Mouse (Mus musculus) urinary bladder, adult 2 months (tissue): Measurements from ENCODE around the gene Sohlh1. TPM values are rescaled to one million over a fixed set of nuclear protein-coding genes. Genes with fewer than 3 reads are reported as not detected.

Experiments used
- DNase-seq: peaks from one replicate; pipeline ENCODE4 v3.0.0; 2022; ENCODE audit warnings: low spot score
- polyA plus RNA-seq: library from polyadenylated mRNA; depleted of rRNA; stranded (reverse); fragments of >200 nt; gene quantifications from 2 replicates; pipeline ENCODE4 v1.2.3, GENCODE M21; 2012; rRNA removed

Sohlh1 gene
- polyA plus RNA-seq = 0.04 TPM in 1 of 2 replicates, not detected in the other

DNA sequence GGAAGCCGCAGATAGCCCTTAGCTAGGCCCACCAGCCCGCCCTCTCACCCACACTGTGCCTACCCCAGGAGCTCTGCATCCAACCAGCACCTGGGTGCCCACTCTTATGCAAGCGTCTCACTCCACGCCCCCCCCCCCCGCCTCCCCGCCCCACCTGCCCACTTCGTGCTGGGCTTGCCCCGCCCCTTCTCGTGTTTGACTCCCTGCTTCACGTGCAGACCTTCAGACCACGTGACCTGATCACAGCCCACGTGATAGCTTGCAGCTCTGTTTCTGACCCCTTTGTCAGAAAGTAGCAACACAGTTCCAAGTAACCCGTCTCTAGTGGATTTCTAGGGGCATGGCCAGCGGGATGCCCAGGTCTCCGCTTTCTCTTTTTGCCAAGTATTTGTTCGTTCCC, at the start of gene Sohlh1:
TSS of gene Sohlh1 (minus strand) at position 23 of the 400 bp plus-strand sequence.
- DNase-seq = no peak

DNA sequence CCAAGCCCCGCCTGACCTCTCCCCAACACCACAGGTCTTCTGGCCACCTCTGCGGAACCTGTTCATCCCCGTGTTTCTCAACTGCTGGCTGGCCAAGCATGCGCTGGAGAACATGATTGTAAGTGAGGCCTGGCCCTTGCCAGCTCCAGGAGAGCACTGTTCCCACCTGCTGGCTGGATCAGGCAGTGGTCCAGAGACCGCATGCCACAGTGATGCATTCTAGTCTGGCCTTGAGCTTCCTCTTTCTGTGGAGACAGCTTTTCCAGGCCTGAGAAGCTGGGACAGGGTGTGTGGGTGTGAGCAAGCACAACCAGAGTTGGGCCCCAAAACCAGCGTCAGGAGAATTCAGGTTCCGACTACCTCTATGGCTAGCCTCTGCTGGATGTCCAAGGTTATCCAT, 45.4 kb upstream of the Sohlh1 start:
- DNase-seq = no peak

DNA sequence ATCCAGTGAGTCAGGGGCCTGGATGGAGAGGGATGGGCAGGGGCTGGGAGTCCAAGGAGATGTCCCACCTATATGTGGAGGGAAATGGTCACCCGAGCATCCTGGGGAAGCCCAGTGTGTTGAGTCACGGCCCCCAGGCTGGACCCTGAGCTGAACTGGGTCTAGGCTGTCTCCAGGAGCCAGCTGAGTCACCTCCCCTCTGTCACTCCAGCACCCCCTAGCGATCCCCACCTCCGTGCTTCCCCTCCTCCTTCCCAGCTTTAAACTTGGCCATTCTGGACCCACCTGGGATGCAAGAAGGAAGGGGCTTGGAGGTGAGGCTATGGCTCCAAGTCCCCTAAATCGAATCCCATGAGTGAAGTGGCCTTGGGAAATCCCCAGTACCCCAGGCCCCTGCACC, 41.1 kb upstream of the Sohlh1 start:
- no peak for DNase-seq

- no peak for DNase-seq
These were observed 40.2 kb upstream of the Sohlh1 start for GRCm38 (mm10) chr2:25887226-25887625.

DNA sequence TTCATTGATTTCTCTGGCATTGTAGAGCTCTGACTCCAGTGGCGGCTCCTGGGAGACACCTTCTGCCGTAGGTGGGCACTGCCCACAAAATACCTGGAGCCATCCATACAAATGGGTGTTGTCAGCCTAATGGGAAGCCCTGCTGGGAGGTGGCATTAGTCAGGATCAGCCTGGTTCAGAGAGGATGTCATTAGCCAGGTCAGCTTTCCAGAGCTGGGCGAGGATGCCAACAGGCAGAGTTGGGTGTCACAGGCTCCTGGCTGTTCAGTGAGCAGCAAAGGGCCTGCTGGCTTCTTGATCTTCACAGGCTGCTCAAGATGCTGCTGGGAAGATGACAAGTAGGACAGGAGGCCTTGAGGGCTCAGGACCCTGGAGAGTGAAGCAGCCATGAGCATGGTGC, 37.7 kb upstream of the Sohlh1 start:
- DNase-seq = no peak

- DNase-seq = no peak
These were observed 35.2 kb upstream of the Sohlh1 start for GRCm38 (mm10) chr2:25882276-25882675.

- no peak for DNase-seq
These were observed 32.0 kb upstream of the Sohlh1 start for GRCm38 (mm10) chr2:25879061-25879460.

DNA sequence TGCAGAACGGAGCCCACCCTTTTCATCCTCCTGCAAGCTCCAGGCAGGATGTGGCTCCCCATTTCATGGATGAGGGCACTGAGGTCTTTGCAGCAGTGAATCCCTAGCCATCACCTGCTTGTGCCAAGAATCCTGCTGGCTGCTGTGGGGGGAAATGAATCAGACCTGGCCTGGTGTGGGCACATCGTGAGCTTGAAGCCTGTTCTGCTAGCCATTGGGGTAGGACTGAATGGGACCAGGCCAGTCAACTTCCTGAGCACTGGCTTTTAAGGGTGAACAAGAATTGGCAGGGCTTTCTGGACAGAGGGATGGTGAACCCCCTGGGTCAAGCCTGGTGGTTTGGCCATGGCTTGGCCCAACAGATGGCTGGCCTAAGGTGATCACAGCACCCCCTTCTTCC, 31.5 kb upstream of the Sohlh1 start:
- DNase-seq = no peak

DNA sequence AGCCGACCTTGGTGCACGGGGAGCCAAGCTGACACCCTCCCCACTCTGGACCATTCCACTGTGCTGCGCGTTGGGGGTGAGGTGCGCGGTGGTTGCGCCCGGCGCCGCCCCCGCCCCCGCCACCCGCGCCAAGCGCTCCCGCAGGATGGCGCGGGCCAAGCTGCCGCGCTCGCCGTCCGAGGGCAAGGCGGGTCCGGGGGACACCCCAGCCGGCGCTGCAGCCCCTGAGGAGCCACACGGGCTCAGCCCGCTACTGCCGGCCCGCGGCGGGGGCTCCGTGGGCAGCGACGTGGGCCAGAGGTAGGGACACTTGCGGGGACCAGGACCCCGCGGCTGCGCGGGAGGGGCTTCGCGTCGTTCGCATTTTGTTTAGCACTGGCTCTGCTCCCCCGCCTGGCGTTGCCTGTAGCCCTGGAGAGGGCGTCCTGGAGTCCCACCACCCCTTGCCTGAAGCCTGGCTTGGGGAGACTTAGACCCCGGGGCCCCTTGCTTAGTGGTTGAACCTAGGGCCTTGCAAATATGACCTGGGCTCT, 30.8 kb upstream of the Sohlh1 start:
- no peak for DNase-seq

GRCm38 (mm10) chr2:25877250-25877735, 30.2 kb upstream of the Sohlh1 start:
- DNase-seq = no peak

- no peak for DNase-seq
These were observed 19.6 kb upstream of the Sohlh1 start for GRCm38 (mm10) chr2:25866656-25867055.

DNA sequence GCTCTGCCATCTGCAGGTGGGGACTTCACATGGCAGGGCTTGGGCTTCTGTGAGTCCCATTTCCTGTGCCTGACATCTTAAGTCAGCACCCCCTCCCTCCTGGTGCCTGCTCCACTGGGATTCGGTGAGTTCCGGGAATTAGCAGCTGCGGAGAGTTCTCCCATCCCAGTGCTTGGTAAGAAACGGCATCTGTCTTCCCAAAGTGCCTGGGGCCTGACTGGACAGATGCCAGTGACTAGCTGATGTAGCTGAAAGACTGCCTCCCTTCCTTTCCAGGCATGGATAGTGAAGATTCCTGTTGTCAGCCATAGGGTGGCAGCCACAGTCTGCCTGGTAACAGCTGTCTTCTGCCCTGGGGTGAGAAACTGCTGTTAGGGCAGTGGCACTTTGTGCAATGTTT, 18.4 kb upstream of the Sohlh1 start:
- DNase-seq = no peak

DNA sequence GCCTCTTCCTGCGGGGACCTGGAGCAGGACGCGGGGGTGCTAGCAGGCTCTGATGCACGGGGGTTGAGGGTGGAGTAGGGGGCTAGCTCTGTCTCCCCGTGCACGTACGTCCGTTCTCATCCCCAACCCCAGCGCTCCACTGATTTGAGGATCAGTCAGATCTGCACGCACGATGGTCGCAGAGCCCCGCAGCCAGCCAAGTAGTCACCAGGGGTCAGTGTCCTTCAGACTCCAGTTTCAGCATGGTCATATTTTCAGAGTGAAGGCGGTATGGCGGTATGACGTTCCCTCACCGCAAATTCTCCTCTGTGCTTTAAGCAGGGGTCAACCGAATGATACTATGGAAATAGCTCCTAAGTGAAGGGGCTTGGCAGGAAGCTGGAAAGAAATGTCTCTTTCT, 17.2 kb upstream of the Sohlh1 start:
- DNase-seq = no peak

DNA sequence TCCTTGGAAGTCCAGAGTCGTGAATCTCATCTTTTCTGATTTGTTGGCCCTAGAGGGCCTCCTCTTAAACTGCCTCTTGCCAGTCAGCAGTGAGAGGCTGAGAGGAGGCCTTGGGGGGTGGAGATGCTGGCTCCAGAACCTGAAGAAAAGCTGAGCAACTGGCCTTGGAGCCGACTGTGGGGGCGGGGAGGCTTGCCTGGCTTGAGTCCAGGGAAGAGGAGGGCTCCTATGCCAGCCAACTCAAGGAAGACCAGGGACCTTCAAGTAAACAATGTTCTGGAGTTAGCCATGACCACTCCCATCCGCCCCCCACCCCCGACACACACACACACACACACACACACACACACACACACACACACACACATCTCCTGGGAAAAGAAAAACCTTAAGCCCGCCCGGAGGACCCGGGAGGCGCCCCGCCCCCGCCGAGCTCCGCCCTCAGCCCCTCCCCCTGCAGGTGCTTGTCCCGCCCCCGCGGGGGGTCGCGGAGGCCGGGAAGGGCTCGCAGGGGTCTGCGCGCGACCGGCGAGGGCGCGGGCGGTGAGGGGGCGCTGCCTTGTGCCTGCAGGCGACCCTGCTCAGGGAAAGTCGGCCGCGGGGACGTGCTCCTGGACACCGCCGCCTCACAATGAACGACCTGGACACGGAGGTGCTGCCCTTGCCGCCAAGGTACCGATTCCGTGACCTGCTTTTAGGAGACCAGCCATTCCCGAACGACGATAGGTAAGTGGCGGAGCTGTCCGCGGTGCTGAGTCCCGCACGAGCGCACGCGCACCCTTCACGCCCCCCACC, 16.5 kb upstream of the Sohlh1 start, which contains the start of gene Kcnt1:
TSS of gene Kcnt1 (plus strand) at position 398 of the 795 bp plus-strand sequence.
- DNase-seq = no peak

GRCm38 (mm10) chr2:25862696-25863270, 15.7 kb upstream of the Sohlh1 start:
- no peak for DNase-seq

- no peak for DNase-seq
These were observed 15.0 kb upstream of the Sohlh1 start for GRCm38 (mm10) chr2:25862038-25862437.

GRCm38 (mm10) chr2:25859891-25860290, 12.8 kb upstream of the Sohlh1 start:
- DNase-seq = no peak

DNA sequence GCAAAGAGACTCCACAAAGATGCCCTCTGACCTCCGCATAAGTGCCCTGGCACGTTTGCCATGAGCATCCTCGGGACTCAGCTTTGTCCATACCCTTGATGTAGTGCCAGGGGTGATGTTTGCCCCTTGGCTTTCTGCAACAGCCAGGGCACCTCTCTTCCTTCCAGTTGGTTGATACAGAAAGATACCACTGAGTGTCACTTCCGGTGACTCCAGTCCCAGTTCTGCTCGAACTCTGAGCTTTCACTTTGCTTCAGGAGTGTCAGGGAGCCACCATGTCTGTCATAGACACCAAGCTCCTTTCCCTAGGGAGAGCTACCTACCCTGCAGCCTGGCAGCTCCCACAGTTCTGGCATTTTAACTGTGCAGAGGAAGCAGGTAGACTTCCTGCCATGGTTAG, 7.0 kb upstream of the Sohlh1 start:
- DNase-seq = no peak

DNA sequence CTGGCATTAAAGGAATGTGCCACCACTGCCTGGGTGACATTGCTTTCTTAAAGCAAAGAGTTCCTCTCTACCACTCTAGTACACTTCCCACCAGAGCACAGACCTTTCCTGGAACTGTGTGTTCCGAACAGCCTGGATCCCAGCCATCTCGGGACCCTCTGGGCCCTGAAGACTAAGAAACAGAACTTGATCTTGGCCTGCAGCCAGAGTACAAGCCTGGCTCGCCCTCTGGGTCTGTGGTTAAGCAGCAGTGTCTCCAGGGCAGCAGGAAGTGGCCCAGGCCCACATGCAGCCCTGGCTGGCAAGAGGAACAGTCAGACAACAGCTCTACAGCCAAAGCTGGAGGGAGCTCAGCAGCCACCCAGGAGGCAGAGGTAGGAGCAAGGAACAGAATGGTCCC, 5.6 kb upstream of the Sohlh1 start:
- no peak for DNase-seq

DNA sequence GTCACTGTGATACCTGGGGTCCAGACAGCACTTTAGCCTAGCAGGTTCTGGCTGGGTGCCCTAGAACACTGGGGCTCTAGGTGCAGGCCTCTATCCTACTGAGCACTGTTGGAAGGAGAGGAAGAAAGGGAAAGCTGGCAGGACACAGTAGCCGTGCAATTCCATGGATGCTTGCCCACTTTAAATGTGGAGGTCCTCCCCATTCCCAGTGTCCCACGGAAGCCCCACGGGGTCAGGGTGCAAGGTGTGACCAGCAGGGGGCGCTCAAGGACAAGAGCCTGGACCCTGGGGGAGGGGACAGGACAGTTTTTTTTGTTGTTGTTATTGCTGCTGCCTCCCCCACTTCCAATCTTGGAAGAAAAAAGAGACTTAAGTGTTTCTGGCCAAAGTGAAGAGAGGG, 3.3 kb upstream of the Sohlh1 start:
- peak; percentile 43 for DNase-seq

DNA sequence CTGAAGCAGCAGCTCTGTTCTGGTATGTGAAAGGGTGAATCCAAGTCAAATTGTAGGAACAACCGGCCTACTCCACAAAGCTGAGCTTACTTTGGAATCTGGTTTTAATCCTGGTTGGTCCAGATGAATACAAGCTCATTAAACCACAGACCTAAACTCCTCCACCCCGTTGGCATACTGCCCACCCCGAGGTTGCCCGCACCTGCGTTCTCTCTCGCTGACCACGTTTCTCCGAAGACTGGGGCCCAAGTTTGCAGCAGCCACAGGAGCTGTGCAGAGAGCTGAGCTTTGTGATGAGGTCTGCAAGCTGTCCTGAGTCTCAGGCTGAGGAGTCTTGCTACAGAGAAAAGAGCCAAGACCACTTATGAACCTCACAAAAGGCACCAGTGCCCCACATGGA, 532 bp downstream of the Sohlh1 start:
- DNase-seq = no peak

DNA sequence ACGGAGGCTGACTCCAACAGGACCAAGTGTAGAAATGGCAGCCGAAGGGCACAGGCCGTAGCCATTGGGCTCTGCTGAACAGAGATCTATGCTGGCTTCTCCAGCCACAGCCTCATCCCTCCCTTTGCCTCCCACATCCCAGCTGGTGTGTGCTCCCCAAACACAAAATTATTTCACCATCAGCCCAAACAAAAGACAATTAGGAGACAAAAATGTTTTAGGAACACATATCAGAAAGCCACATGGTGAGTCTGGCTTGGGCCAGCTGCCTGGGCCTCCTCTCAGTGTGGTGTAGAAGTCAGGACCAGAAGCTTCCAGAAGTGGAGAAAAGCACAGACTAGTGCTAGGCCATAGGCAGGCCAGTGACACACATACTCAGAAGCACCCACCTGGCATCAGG, 3.0 kb downstream of the Sohlh1 start:
- DNase-seq = no peak

GRCm38 (mm10) chr2:25842758-25843157, 4.3 kb downstream of the Sohlh1 start:
- DNase-seq = no peak
